Mouse (Mus musculus) E14TG2a.4 (cell line): Measurements from ENCODE around the gene Sept9.

ENCODE experiments used
- CTCF ChIP-seq: conservative IDR thresholded peaks from 2 replicates; pipeline ENCODE4 v1.5.1; 2014; ENCODE audit warnings: low read length
- POU5F1 ChIP-seq: IDR thresholded peaks from 2 replicates; pipeline ENCODE4 v1.6.1; 2014; ENCODE audit warnings: low read length, borderline replicate concordance

DNA sequence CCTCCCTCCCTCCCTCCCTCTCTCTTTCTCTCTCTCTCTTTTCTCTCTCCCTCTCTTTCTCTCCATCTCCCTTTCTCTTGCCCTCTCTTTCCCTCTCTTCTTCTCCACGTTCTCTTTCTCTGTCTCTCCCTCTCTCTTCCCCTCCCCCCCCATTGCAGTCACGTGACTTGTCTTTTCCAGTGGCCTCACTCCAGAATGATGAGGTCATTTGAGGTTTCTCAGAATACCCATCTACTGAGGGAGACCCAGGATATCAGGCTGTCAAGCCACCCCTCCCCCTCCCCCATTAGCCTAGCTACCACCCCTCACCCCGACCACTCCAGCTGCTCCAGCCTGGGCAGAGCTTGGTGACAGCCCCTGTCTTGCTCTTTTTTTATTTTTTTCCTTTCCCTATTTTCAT, 16.2 kb upstream of the Sept9 start:
- TF ChIP-seq CTCF (no peak), POU5F1 (no peak)
